Mouse (Mus musculus): ENCODE measurements around the gene Skap1. TPM values are rescaled to one million over a fixed set of nuclear protein-coding genes. Genes with fewer than 3 reads are reported as not detected.

The Skap1 gene
- polyA plus RNA-seq, 1 experiment from 2014 or later: 7.6 TPM

DNA sequence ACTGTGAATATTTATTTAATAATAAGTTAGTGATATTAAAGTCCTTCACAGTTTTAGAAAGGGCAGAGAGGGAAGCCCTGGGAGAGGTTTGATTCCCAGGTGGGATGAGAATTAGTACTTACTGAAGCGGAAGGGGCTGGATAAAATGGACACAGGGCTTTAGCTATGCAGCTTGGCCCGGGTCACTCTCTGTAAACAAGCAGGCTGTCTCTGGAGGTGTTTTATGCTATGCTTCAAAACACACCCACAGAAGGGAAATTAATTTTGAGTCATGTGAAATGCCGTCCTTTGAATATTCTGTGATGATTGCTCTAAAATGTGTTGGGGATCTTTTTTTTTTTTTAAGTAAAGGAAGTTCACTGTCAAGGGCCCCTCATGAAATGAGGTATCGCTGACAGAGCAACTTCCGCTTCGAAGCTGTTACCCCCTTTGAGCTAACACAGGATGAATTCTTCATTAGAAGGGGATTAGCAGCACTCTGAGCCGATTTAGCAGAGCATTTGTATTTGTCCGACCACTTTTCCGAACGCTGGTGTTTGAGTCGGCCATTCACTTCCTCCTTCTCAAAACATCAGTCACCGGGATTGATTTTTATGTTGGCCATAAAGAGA is 40.2 kb downstream of the Skap1 start:
- Histone ChIP-seq H3K9ac (ENCODE audit: low read depth, low read length) (no peak overlapping the region), H3K27me3 (ENCODE audit: insufficient read depth, low read length) (no peaks in the 10 kb centered on the region), H3K27ac (no peak overlapping the region), H3K36me3 (ENCODE audit: insufficient read depth, low read length) (no peaks in the 10 kb centered on the region), H3K4me1 (replicated peaks; ENCODE audit: insufficient read depth, low read length) (peaks cover 9% of the 10 kb centered on the region; the same call in 1 of the 2 replicates), H3K4me3 (replicated peaks; ENCODE audit: low read depth, low read length) (no peak overlapping the region), H3K4me2 (ENCODE audit: low read length) (0 out of 2 replicates have a peak overlapping the region, but pooled peaks have one; percentile 5), H3K9me3 (replicated peaks; ENCODE audit: low read length) (no peaks in the 10 kb centered on the region)
- ATAC-seq (replicated peaks; ENCODE audit: low FRiP score, low read depth) (no peak), DNase-seq (ENCODE audit: low spot score) (peak; percentile 49)
- 26% methylated on average over 12 of the region's 12 CpGs for WGBS
- no peak for TF ChIP-seq CTCF (IDR thresholded peaks at IDR 0.05; ENCODE audit: low read depth)

DNA sequence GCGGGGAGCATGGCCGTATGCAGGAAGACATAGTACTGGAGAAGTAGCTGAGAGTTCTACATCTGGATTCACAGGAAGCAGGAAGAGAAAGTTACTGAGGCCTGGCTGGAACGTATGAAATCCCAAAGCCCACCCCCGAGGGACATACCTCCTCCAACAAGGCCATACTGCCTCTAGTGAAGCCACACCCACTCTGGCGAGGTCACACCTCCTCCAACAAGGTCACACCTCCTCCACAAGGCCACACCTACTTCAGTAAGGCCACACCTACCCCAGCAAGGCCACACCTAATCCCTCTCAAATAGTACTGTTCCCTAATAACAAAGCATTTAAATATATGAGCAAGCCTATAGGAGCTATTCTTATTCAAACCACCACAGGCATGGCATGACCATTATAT is 41.4 kb downstream of the Skap1 start:
- H3K4me2 ChIP-seq (ENCODE audit: low read length): no peak overlapping the region
- H3K27ac ChIP-seq: no peak overlapping the region
- no peaks in the 10 kb centered on the region for H3K27me3 ChIP-seq (ENCODE audit: insufficient read depth, low read length)
- TF ChIP-seq CTCF (IDR thresholded peaks at IDR 0.05; ENCODE audit: low read depth): no peak
- H3K4me3 ChIP-seq (replicated peaks; ENCODE audit: low read depth, low read length): no peak overlapping the region
- no peaks in the 10 kb centered on the region for H3K9me3 ChIP-seq (replicated peaks; ENCODE audit: low read length)
- no peak for DNase-seq (ENCODE audit: low spot score)
- H3K36me3 ChIP-seq (ENCODE audit: insufficient read depth, low read length): no peaks in the 10 kb centered on the region
- peaks cover 9% of the 10 kb centered on the region; the same call in 1 of the 2 replicates for H3K4me1 ChIP-seq (replicated peaks; ENCODE audit: insufficient read depth, low read length)
- no peak overlapping the region for H3K9ac ChIP-seq (ENCODE audit: low read depth, low read length)
- 71% methylated on average over 5 of the region's 5 CpGs for WGBS
- no peak for ATAC-seq (replicated peaks; ENCODE audit: low FRiP score, low read depth)

DNA sequence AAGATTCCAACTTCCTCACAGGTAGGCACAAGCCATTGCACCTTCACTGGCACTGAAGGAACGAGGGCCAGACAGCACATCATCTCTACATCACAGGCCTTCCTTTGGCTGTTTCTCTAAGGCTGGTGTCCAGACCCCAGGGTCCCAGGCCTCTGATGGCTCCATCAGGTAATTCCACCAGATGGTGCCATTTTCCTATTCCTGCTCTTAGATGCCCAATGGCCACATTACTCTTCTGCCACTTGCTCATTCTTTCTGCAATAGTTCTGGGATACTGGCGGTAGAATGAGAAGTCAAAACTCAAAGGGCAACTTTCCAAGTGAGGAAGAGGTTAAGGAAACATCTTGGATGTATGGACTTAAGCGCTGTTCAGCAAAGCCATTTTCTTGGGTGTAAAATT is 50.8 kb downstream of the Skap1 start:
- WGBS: 90% methylated on average over 3 of the region's 3 CpGs
- H3K9me3 ChIP-seq (replicated peaks; ENCODE audit: low read length): no peaks in the 10 kb centered on the region
- H3K9ac ChIP-seq (ENCODE audit: low read depth, low read length): no peak overlapping the region
- H3K36me3 ChIP-seq (ENCODE audit: insufficient read depth, low read length): no peaks in the 10 kb centered on the region
- DNase-seq (ENCODE audit: low spot score) (no peak), ATAC-seq (replicated peaks; ENCODE audit: low FRiP score, low read depth) (no peak)
- no peak overlapping the region for H3K4me3 ChIP-seq (replicated peaks; ENCODE audit: low read depth, low read length)
- H3K4me2 ChIP-seq (ENCODE audit: low read length): no peak overlapping the region
- H3K4me1 ChIP-seq (replicated peaks; ENCODE audit: insufficient read depth, low read length): no peaks in the 10 kb centered on the region
- TF ChIP-seq CTCF (IDR thresholded peaks at IDR 0.05; ENCODE audit: low read depth): peak; percentile 51
- no peak overlapping the region for H3K27ac ChIP-seq
- no peaks in the 10 kb centered on the region for H3K27me3 ChIP-seq (ENCODE audit: insufficient read depth, low read length)

DNA sequence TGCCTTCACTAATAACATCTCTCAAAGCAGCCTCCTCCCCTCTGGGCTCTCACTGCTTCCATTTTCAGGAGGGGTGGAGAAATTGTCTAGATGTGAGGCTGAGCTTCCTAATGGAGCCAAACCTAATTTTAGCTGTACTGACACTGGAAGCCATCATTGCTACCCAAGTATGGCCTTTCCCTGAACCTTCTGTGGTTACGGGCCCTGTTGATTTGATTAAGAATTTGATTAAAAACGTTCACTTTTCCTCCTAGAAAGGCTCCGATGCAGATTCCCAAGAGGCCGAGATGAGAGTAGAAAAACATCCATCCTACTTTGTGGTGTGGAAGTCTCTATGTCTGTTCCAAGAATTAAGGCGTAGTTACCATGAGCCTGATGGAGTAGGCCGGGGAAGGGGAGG is 60.1 kb downstream of the Skap1 start:
- Histone ChIP-seq H3K9me3 (replicated peaks; ENCODE audit: low read length) (no peaks in the 10 kb centered on the region), H3K4me3 (replicated peaks; ENCODE audit: low read depth, low read length) (no peak overlapping the region), H3K27me3 (ENCODE audit: insufficient read depth, low read length) (no peaks in the 10 kb centered on the region), H3K4me1 (replicated peaks; ENCODE audit: insufficient read depth, low read length) (no peaks in the 10 kb centered on the region), H3K9ac (ENCODE audit: low read depth, low read length) (no peak overlapping the region), H3K27ac (no peak overlapping the region), H3K36me3 (ENCODE audit: insufficient read depth, low read length) (no peaks in the 10 kb centered on the region), H3K4me2 (ENCODE audit: low read length) (no peak overlapping the region)
- TF ChIP-seq CTCF (IDR thresholded peaks at IDR 0.05; ENCODE audit: low read depth): no peak
- ATAC-seq (replicated peaks; ENCODE audit: low FRiP score, low read depth) (no peak), DNase-seq (ENCODE audit: low spot score) (no peak)
- WGBS: 74% methylated on average over 6 of the region's 6 CpGs

DNA sequence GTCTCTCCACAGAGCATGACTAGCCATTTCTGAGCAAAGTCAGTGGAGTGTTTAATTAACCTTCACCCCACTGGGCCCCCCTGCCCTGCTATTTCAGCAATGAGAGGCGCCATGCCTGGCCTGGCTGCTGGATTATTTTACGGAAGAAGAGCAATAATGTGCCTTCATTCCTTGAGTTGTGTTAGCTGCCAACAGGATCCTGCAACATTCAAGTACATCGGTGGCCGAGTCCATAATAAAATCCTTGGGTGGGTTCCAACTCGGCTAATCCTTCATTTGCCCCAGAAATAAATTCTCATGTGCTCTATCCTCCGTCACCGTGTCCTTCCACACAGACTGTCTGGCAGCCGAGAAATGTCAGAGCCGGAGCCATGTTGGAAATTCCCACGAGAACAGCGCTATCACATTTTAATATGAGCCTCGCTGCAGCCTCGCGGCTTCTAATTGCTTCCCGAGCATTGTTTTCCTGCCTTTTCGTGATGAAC is 61.8 kb downstream of the Skap1 start:
- Histone ChIP-seq H3K9me3 (replicated peaks; ENCODE audit: low read length) (no peaks in the 10 kb centered on the region), H3K27me3 (ENCODE audit: insufficient read depth, low read length) (no peaks in the 10 kb centered on the region), H3K9ac (ENCODE audit: low read depth, low read length) (peak overlapping the region; percentile 20; the same call in 1 of the 2 replicates), H3K4me3 (replicated peaks; ENCODE audit: low read depth, low read length) (no peak overlapping the region), H3K27ac (peak overlapping the region; percentile 71), H3K36me3 (ENCODE audit: insufficient read depth, low read length) (no peaks in the 10 kb centered on the region), H3K4me1 (replicated peaks; ENCODE audit: insufficient read depth, low read length) (no peaks in the 10 kb centered on the region), H3K4me2 (ENCODE audit: low read length) (peak overlapping the region; percentile 31)
- TF ChIP-seq CTCF (IDR thresholded peaks at IDR 0.05; ENCODE audit: low read depth): no peak
- 35% methylated on average over 16 of the region's 16 CpGs for WGBS
- no peak for ATAC-seq (replicated peaks; ENCODE audit: low FRiP score, low read depth)
- DNase-seq (ENCODE audit: low spot score): peak; percentile 65

DNA sequence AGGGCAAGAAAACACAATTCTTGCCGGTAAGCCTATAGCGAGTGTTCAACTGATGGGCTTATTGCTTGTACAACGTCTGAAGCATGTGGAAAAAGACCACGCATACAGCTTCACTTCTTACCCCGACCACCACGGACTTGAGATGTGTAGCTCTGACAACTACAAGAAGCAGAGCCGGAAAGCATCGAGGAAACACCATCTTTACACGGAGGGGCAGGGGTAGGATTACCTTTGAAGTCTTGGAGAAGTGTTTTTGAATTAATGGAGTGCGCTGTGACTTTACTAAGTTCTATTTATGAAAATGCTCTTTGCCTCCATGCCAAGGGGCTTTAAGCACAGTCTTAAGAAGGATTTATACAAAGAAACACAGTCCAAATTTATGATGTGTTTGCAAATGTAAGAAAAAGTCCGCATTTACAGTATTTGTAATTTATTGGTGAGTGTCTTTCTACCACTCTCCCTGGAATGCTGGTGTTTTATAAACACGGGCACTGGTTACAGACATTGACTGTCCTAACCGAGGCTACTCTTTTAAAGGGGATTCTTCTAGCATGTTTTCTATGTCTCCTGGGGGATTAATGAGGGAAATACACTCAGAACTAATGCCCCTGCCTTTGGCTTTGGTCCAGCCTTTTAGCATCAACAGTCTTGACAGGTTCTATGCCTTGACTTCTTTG is 67.5 kb downstream of the Skap1 start:
- ATAC-seq (replicated peaks; ENCODE audit: low FRiP score, low read depth) (no peak), DNase-seq (ENCODE audit: low spot score) (no peak)
- Histone ChIP-seq H3K9ac (ENCODE audit: low read depth, low read length) (no peak overlapping the region), H3K4me2 (ENCODE audit: low read length) (no peak overlapping the region), H3K27ac (no peak overlapping the region), H3K36me3 (ENCODE audit: insufficient read depth, low read length) (no peaks in the 10 kb centered on the region), H3K9me3 (replicated peaks; ENCODE audit: low read length) (no peaks in the 10 kb centered on the region), H3K27me3 (ENCODE audit: insufficient read depth, low read length) (no peaks in the 10 kb centered on the region), H3K4me1 (replicated peaks; ENCODE audit: insufficient read depth, low read length) (no peaks in the 10 kb centered on the region), H3K4me3 (replicated peaks; ENCODE audit: low read depth, low read length) (no peak overlapping the region)
- WGBS: 28% methylated on average over 13 of the region's 13 CpGs
- no peak for TF ChIP-seq CTCF (IDR thresholded peaks at IDR 0.05; ENCODE audit: low read depth)

Data from kidney, postnatal 0 days (tissue).